Mouse (Mus musculus): ENCODE measurements around the gene Ralgapa2. TPM values are rescaled to one million over a fixed set of nuclear protein-coding genes. Genes with fewer than 3 reads are reported as not detected.

The Ralgapa2 gene
- 10 to 100 TPM; 32.1 to 32.7 TPM for total RNA-seq (2021)

- intact Hi-C loops (cut with DNase I) = no loop called here
These were observed at the start of gene Ralgapa2 for GRCm38 (mm10) chr2:146511911-146512580. TSS of gene Ralgapa2 (minus strand) at chr2:146512344.

DNA sequence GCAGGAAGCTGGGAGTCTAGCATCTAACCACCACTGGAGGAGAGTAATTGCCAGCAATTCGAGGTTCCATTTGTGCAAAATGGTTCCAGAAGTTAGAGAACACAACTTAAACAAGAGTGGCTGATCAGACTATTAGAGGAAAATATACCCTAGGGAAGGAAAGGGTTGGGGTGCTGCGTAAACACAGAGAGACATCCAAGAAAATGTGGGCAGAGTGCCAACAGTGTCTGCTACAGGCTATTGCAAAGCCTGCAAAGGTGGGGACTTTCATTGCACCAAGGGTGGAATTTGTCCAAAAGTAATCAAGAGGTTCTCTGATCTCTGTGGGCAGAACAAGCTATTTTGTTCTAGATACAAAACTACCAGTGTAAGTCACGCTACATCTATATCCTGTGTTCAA is 49.4 kb upstream of the Ralgapa2 start:
- DNase-seq = peak; percentile 42 to 44
- intact Hi-C loops (cut with DNase I) = no loop called here

More at GRCm38 (mm10) chr2:146511911-146512580, at the start of gene Ralgapa2:
- DNase-seq = peak; percentile 99 to 100

- no peak for DNase-seq
- intact Hi-C loops (cut with DNase I) = no loop called here
These were observed 48.5 kb upstream of the Ralgapa2 start for GRCm38 (mm10) chr2:146560633-146561043.

DNA sequence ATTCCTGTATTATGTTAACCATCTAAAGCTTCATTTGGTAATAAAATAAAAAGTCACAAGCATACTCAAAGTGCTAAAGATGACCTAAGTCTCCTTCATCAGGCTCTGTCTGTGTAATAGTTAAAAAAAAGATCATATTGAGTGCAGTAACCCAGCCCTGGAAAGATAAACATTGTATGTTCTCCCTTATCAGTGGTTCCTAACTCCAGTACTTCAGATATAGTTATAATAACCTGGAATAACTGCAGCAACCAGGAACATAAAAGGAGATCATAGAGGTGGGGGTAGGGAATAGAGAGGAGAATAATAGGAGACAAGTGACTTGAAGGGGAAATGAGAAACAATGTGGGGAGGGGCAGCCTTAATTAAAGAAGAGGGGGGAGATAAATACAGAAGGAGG is 44.0 kb upstream of the Ralgapa2 start:
- intact Hi-C loops (cut with DNase I) = no loop called here
- DNase-seq = no peak

- intact Hi-C loops (cut with DNase I) = no loop called here
These were observed 43.2 kb upstream of the Ralgapa2 start for GRCm38 (mm10) chr2:146555351-146555750.

GRCm38 (mm10) chr2:146553701-146554100 is 41.6 kb upstream of the Ralgapa2 start:
- DNase-seq = no peak
- intact Hi-C loops (cut with DNase I) = no loop called here

More at GRCm38 (mm10) chr2:146555351-146555750, 43.2 kb upstream of the Ralgapa2 start:
- no peak for DNase-seq

DNA sequence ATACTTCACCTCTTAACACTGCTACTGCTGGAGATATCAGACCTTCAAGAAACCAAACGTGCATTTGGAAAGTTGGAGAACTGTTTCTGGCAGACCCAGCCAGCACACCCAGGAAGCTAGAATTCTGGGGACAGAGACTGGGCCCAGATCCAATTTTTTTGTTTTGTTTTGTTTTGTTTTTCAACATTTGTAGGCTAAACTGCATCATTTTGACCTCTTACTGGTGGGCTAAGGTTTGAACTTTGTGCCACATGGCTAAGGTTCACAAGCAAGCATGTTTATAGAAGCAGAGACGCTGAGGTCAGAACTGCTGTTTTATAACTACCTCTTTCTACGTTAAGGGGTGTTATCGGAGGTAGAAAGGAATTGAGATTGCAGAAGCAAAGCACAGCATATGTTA is 39.7 kb upstream of the Ralgapa2 start:
- intact Hi-C loops (cut with DNase I) = no loop called here
- no peak for DNase-seq

GRCm38 (mm10) chr2:146549111-146549776 is 37.1 kb upstream of the Ralgapa2 start:
- intact Hi-C loops (cut with DNase I) = no loop called here
- DNase-seq = peak; percentile 40 to 43

- intact Hi-C loops (cut with DNase I) = no loop called here
- DNase-seq = no peak
These were observed 32.1 kb upstream of the Ralgapa2 start for GRCm38 (mm10) chr2:146544155-146544814.

GRCm38 (mm10) chr2:146533118-146533949 is 21.2 kb upstream of the Ralgapa2 start:
- DNase-seq = peak; percentile 21 to 37
- intact Hi-C loops (cut with DNase I) = loop anchor here (5.0 kb wide), 1 partner anchor 79 kb away; no protein-coding TSS in a partner anchor

GRCm38 (mm10) chr2:146532493-146532892 is 20.3 kb upstream of the Ralgapa2 start:
- no peak for DNase-seq
- intact Hi-C loops (cut with DNase I) = loop anchor here (5.0 kb wide), 1 partner anchor 80 kb away; no protein-coding TSS in a partner anchor

DNA sequence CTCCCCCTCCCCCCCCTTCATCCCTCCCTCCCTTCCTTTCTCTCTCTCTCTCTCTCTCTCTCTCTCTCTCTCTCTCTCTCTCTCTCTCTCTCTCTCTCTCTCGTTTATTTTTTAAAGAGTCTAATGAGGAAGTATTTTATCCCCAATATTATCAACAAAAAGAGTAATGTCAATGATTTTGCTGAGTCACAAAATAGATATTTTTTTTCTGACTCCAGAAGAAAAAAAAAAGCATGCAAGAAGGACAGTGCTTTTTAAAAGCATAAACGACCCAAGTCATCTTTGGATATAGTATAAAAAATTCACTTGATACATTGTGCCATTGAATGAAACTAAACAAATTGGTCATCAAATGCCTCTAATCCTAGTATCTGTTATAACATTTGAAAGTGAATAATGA is 13.3 kb upstream of the Ralgapa2 start:
- intact Hi-C loops (cut with DNase I) = no loop called here

DNA sequence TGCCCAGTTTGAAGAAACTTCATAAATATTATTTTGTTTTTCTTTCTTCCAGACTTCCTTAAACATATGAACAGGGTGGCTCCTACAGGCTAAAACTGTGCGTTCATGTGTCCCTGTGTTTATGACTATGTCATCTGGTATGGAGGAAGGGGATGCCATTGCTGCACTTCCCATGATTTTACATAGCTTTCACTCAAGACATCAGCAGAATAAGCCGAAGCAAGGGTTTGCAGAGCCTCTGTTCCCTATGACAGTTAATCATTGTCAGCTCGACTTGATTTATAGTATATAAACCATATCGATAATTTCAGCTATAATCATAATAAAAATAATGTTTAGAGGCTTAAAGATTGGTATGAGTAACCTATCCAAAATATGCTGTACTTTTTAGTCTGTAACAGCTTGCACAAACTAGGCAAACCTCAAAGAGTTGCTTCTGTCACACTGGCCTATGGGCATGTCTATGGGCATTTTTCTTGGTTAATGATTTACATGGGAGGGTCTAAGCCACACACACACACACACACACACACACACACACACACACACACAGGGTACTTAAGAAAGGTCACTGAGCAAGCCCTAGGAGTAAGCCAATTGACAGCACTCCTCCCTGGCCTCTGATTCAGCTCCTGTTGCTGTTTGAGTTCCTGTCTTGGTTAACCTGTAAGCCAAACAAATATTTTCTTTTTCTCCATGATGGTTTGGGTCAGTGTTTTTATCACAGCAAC is 12.7 kb upstream of the Ralgapa2 start:
- DNase-seq = no peak
- intact Hi-C loops (cut with DNase I) = no loop called here

More for the DNA sequence above, 13.3 kb upstream of the Ralgapa2 start:
- no peak for DNase-seq

- DNase-seq = no peak
- intact Hi-C loops (cut with DNase I) = no loop called here
These were observed 4.8 kb upstream of the Ralgapa2 start for GRCm38 (mm10) chr2:146516894-146517293.

GRCm38 (mm10) chr2:146515081-146515480 is 2.9 kb upstream of the Ralgapa2 start:
- DNase-seq = peak in 1 of 2 experiments; percentile 30
- intact Hi-C loops (cut with DNase I) = no loop called here

DNA sequence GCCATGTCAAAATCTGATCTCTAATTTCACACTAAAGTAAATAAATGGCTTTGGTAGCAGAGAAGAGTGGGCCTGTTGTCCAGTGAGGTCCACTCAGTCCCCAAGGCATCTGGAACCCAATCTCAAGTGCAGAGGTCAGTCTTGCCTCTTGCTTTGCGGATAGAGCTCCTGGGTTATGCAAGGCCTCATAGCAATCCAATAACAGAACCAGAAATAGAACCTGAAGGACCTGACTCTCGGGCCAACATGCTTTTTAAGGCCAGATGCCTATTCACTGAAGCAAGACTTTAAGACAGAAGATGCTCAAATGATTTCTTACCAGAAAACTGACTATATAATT is 407 bp upstream of the Ralgapa2 start:
- peak; percentile 44 to 46 for DNase-seq
- intact Hi-C loops (cut with DNase I) = no loop called here

GRCm38 (mm10) chr2:146511401-146511865 is 711 bp downstream of the Ralgapa2 start:
- DNase-seq = no peak
- intact Hi-C loops (cut with DNase I) = no loop called here

- DNase-seq = no peak
- intact Hi-C loops (cut with DNase I) = no loop called here
These were observed 1.4 kb downstream of the Ralgapa2 start for GRCm38 (mm10) chr2:146510780-146511179.

DNA sequence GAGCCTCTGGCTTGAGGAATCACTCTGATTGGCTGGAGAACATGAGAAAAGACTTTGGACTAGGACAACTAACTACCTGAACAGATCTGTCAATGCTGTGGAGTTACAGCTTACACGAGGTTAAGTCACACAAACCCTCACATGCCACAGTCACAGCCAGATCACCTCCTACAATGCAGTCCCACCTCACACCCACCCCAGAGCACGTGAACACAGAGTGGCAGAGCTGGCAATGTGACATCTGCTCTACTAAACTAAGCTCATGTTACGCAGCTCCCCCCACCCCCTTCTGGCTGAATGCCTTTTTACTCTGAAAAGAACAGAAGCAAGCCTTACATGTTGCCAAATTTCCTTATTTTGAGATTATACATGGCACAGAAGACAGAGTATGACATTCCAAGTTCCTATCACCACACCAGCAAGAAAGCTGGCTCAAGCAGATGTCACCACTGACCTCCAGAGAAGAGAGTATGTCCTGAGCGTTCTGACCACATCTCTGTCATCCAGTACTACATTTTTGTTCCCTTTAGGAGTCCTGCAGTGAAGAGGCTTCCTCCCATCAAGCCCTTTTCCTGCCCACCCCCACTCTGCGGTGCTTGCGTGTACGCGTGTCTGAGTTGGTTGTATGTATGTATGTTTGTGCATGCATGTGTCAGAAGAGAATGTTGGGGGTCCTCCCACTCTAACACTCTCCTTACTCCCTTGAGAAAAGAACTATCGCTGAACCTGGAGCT is 9.4 kb downstream of the Ralgapa2 start:
- intact Hi-C loops (cut with DNase I) = no loop called here
- peak; percentile 78 to 84 for DNase-seq
